ENCODE assay signal across 15 mouse cellular contexts in the genomic region with DNA sequence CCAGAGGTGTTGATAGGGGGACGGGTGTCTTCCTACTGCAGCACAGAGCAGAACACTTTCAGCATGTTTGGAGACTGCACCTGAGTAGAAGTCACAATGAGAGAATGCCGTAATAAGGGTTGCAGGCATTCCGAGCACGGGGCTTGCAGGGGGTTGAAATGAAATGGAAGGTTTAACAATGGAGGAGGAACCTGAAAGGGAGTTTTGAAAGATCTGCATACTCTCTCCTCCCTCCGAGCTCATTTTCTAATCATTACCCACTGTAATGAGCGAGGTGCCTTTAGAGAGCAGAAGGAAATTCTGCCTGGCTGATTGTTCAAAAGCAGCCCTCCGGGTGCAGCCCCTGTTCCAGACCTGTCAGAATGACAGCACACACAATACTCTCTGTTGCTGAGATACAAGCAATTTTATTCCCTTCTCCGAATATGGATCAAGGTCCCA.
DNase-seq lines count a peak whose midpoint lies in the region; ATAC-seq lines count a peak whose summit lies in the region.
"Had no signal": no experiment of that assay in that cellular context is flagged by ENCODE, and none has a peak within 500 bp of the region (broad histone marks: within the 10 kb centered on the region; RNA-seq: fewer than 3 reads in every experiment).

No protein-coding gene starts in this region.

- H3K9ac ChIP-seq in midbrain, embryonic 15.5 days = no peak overlapping the region
- H3K9ac ChIP-seq: heart, embryonic 13.5 days; liver, embryonic 15.5 days had no signal

- H3K9me3 ChIP-seq in hindbrain, embryonic 10.5 days = no peaks in the 10 kb centered on the region
- H3K9me3 ChIP-seq in midbrain, embryonic 15.5 days = no peaks in the 10 kb centered on the region
- H3K9me3 ChIP-seq: heart, embryonic 13.5 days; limb, embryonic 10.5 days; liver, embryonic 15.5 days had no signal

- peaks cover 14% of the 10 kb centered on the region for H3K4me1 ChIP-seq in hindbrain, embryonic 10.5 days (replicated peaks)
- H3K4me1 ChIP-seq in midbrain, embryonic 15.5 days = peaks cover 6% of the 10 kb centered on the region; the same call in 1 of the 2 replicates
- H3K4me1 ChIP-seq: heart, embryonic 13.5 days; limb, embryonic 10.5 days; liver, embryonic 15.5 days had no signal

- peak overlapping the region; percentile 36 for H3K4me2 ChIP-seq in midbrain, embryonic 15.5 days
- H3K4me2 ChIP-seq: heart, embryonic 13.5 days; liver, embryonic 15.5 days had no signal

- peak; percentile 93 for ATAC-seq in midbrain, embryonic 15.5 days (replicated peaks)
- ATAC-seq in CD4-positive, CD25-positive, alpha-beta regulatory T cell, adult 4 months = no peak

- WGBS in hindbrain, embryonic 10.5 days = 32% methylated on average over 8 of the region's 8 CpGs
- WGBS in midbrain, embryonic 15.5 days = 30% methylated on average over 8 of the region's 8 CpGs

- H3K4me3 ChIP-seq in hindbrain, embryonic 10.5 days = peak overlapping the region; percentile 11; the same call in 1 of the 2 replicates
- H3K4me3 ChIP-seq in midbrain, embryonic 15.5 days = peak overlapping the region; percentile 18
- H3K4me3 ChIP-seq: heart, embryonic 13.5 days; limb, embryonic 10.5 days; liver, embryonic 15.5 days; myocyte had no signal

- no peak overlapping the region for H3K27ac ChIP-seq in hindbrain, embryonic 10.5 days
- peak overlapping the region; percentile 55 for H3K27ac ChIP-seq in midbrain, embryonic 15.5 days
- H3K27ac ChIP-seq: heart, embryonic 13.5 days; limb, embryonic 10.5 days; liver, embryonic 15.5 days had no signal

- DNase-seq in right cerebral cortex, adult 18-20 months = peak; percentile 0
- DNase-seq in right cerebral cortex, postnatal 4 days = no peak
- DNase-seq in hindbrain, embryonic 10.5 days (ENCODE audit: low spot score) = no peak
- DNase-seq in Muller cell, postnatal 12 days (ENCODE audit: inconsistent ontology term) = no peak
- DNase-seq in adrenal gland, adult 2 months = no peak
- DNase-seq: cerebellum, postnatal 14 days; kidney, postnatal 10 days; lung, postnatal 4 days; thymus, postnatal 14 days had no signal

- H3K36me3 ChIP-seq in hindbrain, embryonic 10.5 days = no peaks in the 10 kb centered on the region
- no peaks in the 10 kb centered on the region for H3K36me3 ChIP-seq in midbrain, embryonic 15.5 days (replicated peaks)
- H3K36me3 ChIP-seq: heart, embryonic 13.5 days; limb, embryonic 10.5 days; liver, embryonic 15.5 days had no signal

- H3K27me3 ChIP-seq in hindbrain, embryonic 10.5 days (ENCODE audit: insufficient read depth, poor library complexity, severe bottlenecking) = no peaks in the 10 kb centered on the region
- H3K27me3 ChIP-seq in midbrain, embryonic 15.5 days (replicated peaks) = no peaks in the 10 kb centered on the region
- H3K27me3 ChIP-seq: heart, embryonic 13.5 days; liver, embryonic 15.5 days had no signal
